Mouse (Mus musculus): Measurements from ENCODE around the gene Grin2a.

GRCm38 (mm10) chr16:9768981-9769380 lies 226.4 kb downstream of the Grin2a start:
- TF ChIP-seq CTCF (IDR thresholded peaks at IDR 0.05; ENCODE audit: low read depth), result no peak
- TF ChIP-seq EP300 (IDR thresholded peaks at IDR 0.05; ENCODE audit: low read depth), result no peak
